ENCODE assay signal across 18 mouse cellular contexts in the genomic region with DNA sequence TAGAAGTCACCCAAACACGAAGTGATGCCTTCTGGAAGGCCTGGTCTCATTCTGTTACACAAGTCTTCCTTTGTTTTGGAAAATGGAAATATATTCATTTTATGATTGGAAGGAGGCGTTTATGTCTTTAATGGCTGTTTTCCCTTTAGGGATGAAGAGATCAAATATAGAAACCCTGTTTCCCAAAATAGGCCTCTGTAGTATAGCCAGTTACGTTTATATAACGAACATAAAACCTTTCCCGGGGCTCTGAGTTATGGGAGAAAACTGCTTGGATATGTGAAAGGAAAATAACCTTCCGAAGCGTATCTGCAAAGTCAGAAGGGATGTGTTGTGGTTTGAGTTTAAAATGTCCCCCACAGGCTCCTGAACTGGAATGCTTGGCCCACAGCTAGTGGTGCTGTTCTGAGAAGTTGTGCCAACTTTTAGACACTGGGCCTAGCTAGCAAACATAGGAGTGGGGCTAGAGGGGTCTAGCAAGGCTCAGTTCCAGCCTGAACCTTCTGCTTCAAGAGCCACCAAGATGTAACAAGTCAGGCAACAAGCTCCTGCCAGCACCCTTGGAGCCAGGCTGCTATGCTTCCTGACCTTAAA. TPM values are rescaled to one million over a fixed set of nuclear protein-coding genes. Genes with fewer than 3 reads are reported as not detected.
DNase-seq lines count a peak whose midpoint lies in the region; ATAC-seq lines count a peak whose summit lies in the region.
"Had no signal": no experiment of that assay in that cellular context is flagged by ENCODE, and none has a peak within 500 bp of the region (broad histone marks: within the 10 kb centered on the region; RNA-seq: fewer than 3 reads in every experiment).

No protein-coding gene starts in this region.

- DNase-seq in heart, adult 18-20 months, result no peak
- DNase-seq in lung, postnatal 4 days, result no peak
- no peak for DNase-seq in adipocyte (ENCODE audit: low spot score)
- no peak for DNase-seq in right cerebral cortex, postnatal 36 days (ENCODE audit: low spot score in 2 of 2)
- DNase-seq: cerebellum, adult 9-10 months; gastrocnemius, postnatal 25 days; kidney, postnatal 25 days; thymus, postnatal 4 days had no signal

- 60% methylated on average over 7 of the region's 7 CpGs for WGBS in heart, embryonic 16.5 days
- WGBS in lung, embryonic 16.5 days, result 60% methylated on average over 7 of the region's 7 CpGs
- WGBS in limb, embryonic 15.5 days, result 31% methylated on average over 7 of the region's 7 CpGs

- no peak for ATAC-seq in heart, embryonic 16.5 days (replicated peaks; ENCODE audit: extremely low read depth, insufficient read depth, low FRiP score)
- ATAC-seq in lung, embryonic 16.5 days (ENCODE audit: low read depth), result 0 out of 2 replicates have a peak, but pooled peaks have one; percentile 16
- 0 out of 2 replicates have a peak, but pooled peaks have one; percentile 55 for ATAC-seq in limb, embryonic 15.5 days (ENCODE audit: insufficient number of reproducible peaks, low FRiP score, low TSS enrichment, low read depth)
- ATAC-seq: forebrain, embryonic 14.5 days; liver, embryonic 12.5 days; midbrain, embryonic 16.5 days had no signal

- no peak overlapping the region for H3K9ac ChIP-seq in heart, embryonic 16.5 days (ENCODE audit: low read length)
- H3K9ac ChIP-seq in lung, embryonic 16.5 days (ENCODE audit: low read length), result no peak overlapping the region
- H3K9ac ChIP-seq in limb, embryonic 15.5 days, result no peak overlapping the region
- H3K9ac ChIP-seq: hindbrain, embryonic 14.5 days; liver, embryonic 12.5 days; neural tube, embryonic 13.5 days had no signal

- H3K4me2 ChIP-seq in heart, embryonic 16.5 days (ENCODE audit: low read depth, low read length), result no peak overlapping the region; the same call in 1 of the 2 replicates
- no peak overlapping the region for H3K4me2 ChIP-seq in lung, embryonic 16.5 days (ENCODE audit: low read depth, low read length)
- no peak overlapping the region for H3K4me2 ChIP-seq in limb, embryonic 15.5 days
- H3K4me2 ChIP-seq: hindbrain, embryonic 14.5 days; liver, embryonic 12.5 days; neural tube, embryonic 13.5 days had no signal

- no peak overlapping the region for H3K4me3 ChIP-seq in heart, embryonic 16.5 days (ENCODE audit: low read length)
- no peak overlapping the region for H3K4me3 ChIP-seq in lung, embryonic 16.5 days (ENCODE audit: low read length)
- H3K4me3 ChIP-seq in limb, embryonic 15.5 days, result no peak overlapping the region
- H3K4me3 ChIP-seq: liver, embryonic 12.5 days; neural tube, embryonic 13.5 days had no signal

- H3K27ac ChIP-seq in heart, embryonic 16.5 days (ENCODE audit: low read length), result peak overlapping the region; percentile 72
- H3K27ac ChIP-seq in lung, embryonic 16.5 days (ENCODE audit: low read length), result peak overlapping the region; percentile 70
- peak overlapping the region; percentile 73 for H3K27ac ChIP-seq in limb, embryonic 15.5 days
- H3K27ac ChIP-seq: hindbrain, embryonic 14.5 days; liver, embryonic 12.5 days; macrophage had no signal

- H3K4me1 ChIP-seq in heart, embryonic 16.5 days (ENCODE audit: control insufficient read depth, insufficient read depth, low read length), result peaks cover 25% of the 10 kb centered on the region
- peaks cover 9% of the 10 kb centered on the region; the same call in 1 of the 2 replicates for H3K4me1 ChIP-seq in lung, embryonic 16.5 days (replicated peaks; ENCODE audit: control insufficient read depth, insufficient read depth, low read length)
- H3K4me1 ChIP-seq in limb, embryonic 15.5 days, result peaks cover 18% of the 10 kb centered on the region
- H3K4me1 ChIP-seq: liver, embryonic 12.5 days had no signal

- no peaks in the 10 kb centered on the region for H3K27me3 ChIP-seq in heart, embryonic 16.5 days (ENCODE audit: control insufficient read depth, insufficient read depth, low read length)
- no peaks in the 10 kb centered on the region for H3K27me3 ChIP-seq in lung, embryonic 16.5 days (ENCODE audit: control insufficient read depth, insufficient read depth, low read depth, low read length)
- no peaks in the 10 kb centered on the region for H3K27me3 ChIP-seq in limb, embryonic 15.5 days
- H3K27me3 ChIP-seq: CH12.LX; liver, embryonic 12.5 days; neural tube, embryonic 13.5 days had no signal

- no peaks in the 10 kb centered on the region for H3K9me3 ChIP-seq in heart, embryonic 16.5 days (replicated peaks; ENCODE audit: control insufficient read depth, low read length)
- H3K9me3 ChIP-seq in lung, embryonic 16.5 days (ENCODE audit: control insufficient read depth, low read length), result no peaks in the 10 kb centered on the region
- no peaks in the 10 kb centered on the region for H3K9me3 ChIP-seq in limb, embryonic 15.5 days
- H3K9me3 ChIP-seq: liver, embryonic 12.5 days; neural tube, embryonic 13.5 days had no signal

- H3K36me3 ChIP-seq in heart, embryonic 16.5 days (ENCODE audit: control insufficient read depth, insufficient read depth), result no peaks in the 10 kb centered on the region
- no peaks in the 10 kb centered on the region for H3K36me3 ChIP-seq in lung, embryonic 16.5 days (ENCODE audit: control insufficient read depth, insufficient read depth, low read length)
- H3K36me3 ChIP-seq in limb, embryonic 15.5 days, result no peaks in the 10 kb centered on the region
- H3K36me3 ChIP-seq: liver, embryonic 12.5 days; neural tube, embryonic 13.5 days had no signal

RNA-seq across cellular contexts. Expression of a gene that starts 58.2 kb away (rescaled TPM):
- polyA plus RNA-seq in heart, embryonic 16.5 days (2015; fragmentation: Nextera tagmentation; extraction: Ambion mirVana), result 13.1 and 14.5 TPM in 2 replicates
- total RNA-seq in heart, adult 18-20 months (2021), result 10 to 100 TPM; 28.7 to 33.5 TPM
- 7.0 and 8.2 TPM in 2 replicates for polyA plus RNA-seq in lung, embryonic 16.5 days (2015; fragmentation: Nextera tagmentation; extraction: Ambion mirVana)
- 9.6 and 11.7 TPM in 2 replicates for polyA plus RNA-seq in limb, embryonic 15.5 days (2015; fragmentation: Nextera tagmentation; extraction: Ambion mirVana)
- total RNA-seq: CH12.LX had no signal
- polyA plus RNA-seq: macrophage had no signal
